Mouse (Mus musculus) natural killer cell, adult 2 months (primary cell): ENCODE measurements around the gene Nudcd3.

Source experiments
- DNase-seq, 2 experiments: peaks; one replicate each; pipeline ENCODE4 v3.0.0; 2022; ENCODE audit warnings: low spot score in 2 of 2

The Nudcd3 gene

GRCm38 (mm10) chr11:6178673-6179166 is 21.5 kb downstream of the Nudcd3 start:
- DNase-seq: peak; percentile 15 to 30

- DNase-seq: no peak
Measured at GRCm38 (mm10) chr11:6177781-6178420, 22.3 kb downstream of the Nudcd3 start.

GRCm38 (mm10) chr11:6175506-6175905 is 24.7 kb downstream of the Nudcd3 start:
- no peak for DNase-seq

GRCm38 (mm10) chr11:6174719-6175118 is 25.5 kb downstream of the Nudcd3 start:
- DNase-seq: no peak

- peak in 1 of 2 experiments; percentile 33 for DNase-seq
Measured at GRCm38 (mm10) chr11:6169041-6169663, 31.1 kb downstream of the Nudcd3 start.

GRCm38 (mm10) chr11:6166351-6166750 is 33.9 kb downstream of the Nudcd3 start:
- DNase-seq: no peak

GRCm38 (mm10) chr11:6165391-6166081 is 34.7 kb downstream of the Nudcd3 start:
- DNase-seq: no peak

- no peak for DNase-seq
Measured at GRCm38 (mm10) chr11:6164781-6165180, 35.4 kb downstream of the Nudcd3 start.

- no peak for DNase-seq
Measured at GRCm38 (mm10) chr11:6163706-6164105, 36.5 kb downstream of the Nudcd3 start.

GRCm38 (mm10) chr11:6163062-6163461 is 37.2 kb downstream of the Nudcd3 start:
- DNase-seq: no peak

GRCm38 (mm10) chr11:6161549-6161948 is 38.7 kb downstream of the Nudcd3 start:
- no peak for DNase-seq

- DNase-seq: no peak
Measured at GRCm38 (mm10) chr11:6160663-6161271, 39.4 kb downstream of the Nudcd3 start.

- no peak for DNase-seq
Measured at GRCm38 (mm10) chr11:6159704-6160275, 40.4 kb downstream of the Nudcd3 start.

GRCm38 (mm10) chr11:6158515-6158914 is 41.7 kb downstream of the Nudcd3 start:
- DNase-seq: no peak

- DNase-seq: no peak
Measured at GRCm38 (mm10) chr11:6157119-6157518, 43.1 kb downstream of the Nudcd3 start.

- no peak for DNase-seq
Measured at GRCm38 (mm10) chr11:6156651-6157050, 43.6 kb downstream of the Nudcd3 start.

- no peak for DNase-seq
Measured at GRCm38 (mm10) chr11:6154211-6154701, 46.0 kb downstream of the Nudcd3 start.

- no peak for DNase-seq
Measured at GRCm38 (mm10) chr11:6152864-6153263, 47.4 kb downstream of the Nudcd3 start.

- DNase-seq: no peak
Measured at GRCm38 (mm10) chr11:6138233-6138950, 61.8 kb downstream of the Nudcd3 start.

GRCm38 (mm10) chr11:6132886-6133285 is 67.3 kb downstream of the Nudcd3 start:
- DNase-seq: no peak

- DNase-seq: no peak
Measured at GRCm38 (mm10) chr11:6130578-6130977, 69.6 kb downstream of the Nudcd3 start.
